Mouse (Mus musculus) ES-Bruce4 (cell line): Measurements from ENCODE around the gene Slc39a2.
"Not testable (repeated sequence)": the region's sequence is repeated elsewhere in the genome, so short reads cannot be mapped to it uniquely, and the experiment has no call there.

Experiments
- EP300 ChIP-seq: IDR thresholded peaks from 2 replicates; pipeline ENCODE4 v1.6.1; 2011; ENCODE audit warnings: low read depth, low read length; ENCODE audit not compliant: insufficient read depth
- POLR2A ChIP-seq: IDR thresholded peaks from one replicate; pipeline ENCODE4 v1.8.1; 2011; ENCODE audit warnings: low read length; ENCODE audit not compliant: insufficient read depth

GRCm38 (mm10) chr14:51926930-51927329 lies 34.2 kb downstream of the Slc39a2 start:
- TF ChIP-seq EP300, POLR2A: not testable (repeated sequence)
